Mouse (Mus musculus) forebrain, embryonic 14.5 days (tissue): ENCODE measurements around the gene Ldha. TPM values are rescaled to one million over a fixed set of nuclear protein-coding genes. Genes with fewer than 3 reads are reported as not detected.
"Not testable (repeated sequence)": the region's sequence is repeated elsewhere in the genome, so short reads cannot be mapped to it uniquely, and the experiment has no call there.

ENCODE experiments used
- ATAC-seq: fragments of 200-750 bp; cut with Nextera tagmentation; 2 replicates; pipeline ENCODE4 v1.8.0; 2017; ENCODE audit warnings: mild to moderate bottlenecking, moderate library complexity
- DNase-seq: peaks from one replicate; pipeline ENCODE4 v3.0.0-alpha.2; 2015; ENCODE audit warnings: low spot score
- H3K27ac ChIP-seq: fragments of 300-500 bp; sonication (generic); 2 replicates; pipeline ENCODE4 v1.5.1; 2014; ENCODE audit warnings: low read depth, mild to moderate bottlenecking, control low read depth, low read length, moderate library complexity
- H3K27me3 ChIP-seq: fragments of 300-500 bp; sonication (generic); replicated peaks from 2 replicates; pipeline ENCODE4 v1.6.1; 2014; ENCODE audit warnings: low read length, control low read depth, mixed read lengths; ENCODE audit not compliant: control insufficient read depth, insufficient read depth
- H3K36me3 ChIP-seq: fragments of 300-500 bp; sonication (generic); 2 replicates; pipeline ENCODE4 v1.6.1; 2014; ENCODE audit warnings: low read length, control low read depth; ENCODE audit not compliant: control insufficient read depth, insufficient read depth
- H3K4me1 ChIP-seq: fragments of 300-500 bp; sonication (generic); 2 replicates; pipeline ENCODE4 v1.6.1; 2014; ENCODE audit warnings: antibody characterized with exemption, low read length, control low read depth; ENCODE audit not compliant: control insufficient read depth, insufficient read depth
- H3K4me2 ChIP-seq: fragments of 300-500 bp; sonication (generic); 2 replicates; pipeline ENCODE4 v1.6.1; 2014; ENCODE audit warnings: mild to moderate bottlenecking, control low read depth, low read length
- H3K4me3 ChIP-seq: fragments of 300-500 bp; sonication (generic); 2 replicates; pipeline ENCODE4 v1.5.1; 2014; ENCODE audit warnings: low read depth, low read length, control low read depth
- H3K9ac ChIP-seq: fragments of 300-500 bp; sonication (generic); 2 replicates; pipeline ENCODE4 v1.6.1; 2014; ENCODE audit warnings: mild to moderate bottlenecking, low read length, control low read depth, moderate library complexity
- H3K9me3 ChIP-seq: fragments of 300-500 bp; sonication (generic); replicated peaks from 2 replicates; pipeline ENCODE4 v1.6.1; 2016; ENCODE audit warnings: low read length, control low read depth, mixed read lengths; ENCODE audit not compliant: control insufficient read depth
- WGBS: fragments of 180-500 bp; shearing (Covaris S2); extraction: QIAGEN DNeasy Blood & Tissue Kit; methylation state at CpG from one replicate; pipeline ENCODE4 v1.1.7; 2014; 5-methylcytosine and 5-hydroxymethylcytosine counted together
- polyA plus RNA-seq: library from polyadenylated mRNA; unstranded; fragments of >200 nt; fragmentation: Nextera tagmentation; extraction: Ambion mirVana; gene quantifications from 2 replicates; pipeline ENCODE4 v1.2.1, GENCODE M21; 2014

Gene Ldha
- polyA plus RNA-seq, 1 experiment from 2014 or later: 871 TPM

DNA sequence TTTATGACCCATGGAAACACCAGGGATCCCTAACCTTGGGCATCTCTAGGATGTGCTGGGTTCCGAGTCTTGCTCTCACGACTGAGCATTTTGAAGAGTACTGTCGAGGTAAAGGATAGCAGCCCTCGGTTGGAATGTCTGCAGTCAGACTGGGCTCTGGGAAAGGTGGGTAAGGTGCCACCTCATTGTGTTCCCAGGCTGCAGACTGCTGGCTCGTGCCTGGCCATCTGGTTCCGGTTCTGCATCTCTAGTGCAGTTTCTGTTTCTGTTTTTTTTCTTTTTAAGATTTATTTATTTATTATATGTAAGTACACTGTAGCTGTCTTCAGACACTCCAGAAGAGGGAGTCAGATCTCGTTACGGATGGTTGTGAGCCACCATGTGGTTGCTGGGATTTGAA lies 40.7 kb downstream of the Ldha start:
- not testable (repeated sequence) for H3K9me3 ChIP-seq, ATAC-seq
- 92% methylated on average over 6 of the region's 8 CpGs for WGBS

GRCm38 (mm10) chr7:46883304-46883703 lies 42.0 kb downstream of the Ldha start:
- H3K4me2 ChIP-seq: no peak overlapping the region
- H3K4me3 ChIP-seq: no peak overlapping the region
- no peak overlapping the region for H3K9ac ChIP-seq
- no peak overlapping the region for H3K27ac ChIP-seq
- H3K9me3 ChIP-seq: no peaks in the 10 kb centered on the region
- peaks cover 41% of the 10 kb centered on the region for H3K36me3 ChIP-seq
- no peaks in the 10 kb centered on the region for H3K4me1 ChIP-seq
- H3K27me3 ChIP-seq: no peaks in the 10 kb centered on the region
- no peak for DNase-seq
- 87% methylated on average over 3 of the region's 3 CpGs for WGBS
- ATAC-seq: no peak

More for the DNA sequence above, 40.7 kb downstream of the Ldha start:
- not testable (repeated sequence) for H3K9ac ChIP-seq, H3K4me1 ChIP-seq, H3K4me2 ChIP-seq, H3K4me3 ChIP-seq, DNase-seq, H3K27ac ChIP-seq, H3K27me3 ChIP-seq
- H3K36me3 ChIP-seq: peaks cover 27% of the 10 kb centered on the region

DNA sequence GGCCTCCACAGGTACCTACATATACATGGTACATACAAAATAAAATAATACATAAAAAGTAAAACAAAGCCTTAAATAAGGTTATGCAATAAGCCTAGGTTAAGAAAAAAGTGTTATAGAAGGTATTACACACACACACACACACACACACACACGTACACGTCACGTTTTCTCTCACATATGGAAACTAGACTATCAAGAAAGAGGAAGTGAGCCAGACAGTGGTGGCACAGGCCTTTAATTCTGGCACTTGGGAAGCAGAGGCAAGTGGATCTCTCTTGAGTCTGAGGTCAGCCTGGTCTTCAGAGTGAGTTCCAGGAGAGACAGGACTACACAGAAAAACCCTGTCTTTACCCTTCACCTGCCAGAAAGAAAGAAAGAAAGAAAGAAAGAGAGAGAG lies 54.2 kb downstream of the Ldha start:
- Histone ChIP-seq H3K36me3 (peaks cover 93% of the 10 kb centered on the region), H3K27ac (no peak overlapping the region), H3K4me1 (no peaks in the 10 kb centered on the region), H3K9me3 (no peaks in the 10 kb centered on the region), H3K4me2 (no peak overlapping the region), H3K4me3 (no peak overlapping the region), H3K27me3 (no peaks in the 10 kb centered on the region), H3K9ac (no peak overlapping the region)
- 95% methylated on average over 3 of the region's 3 CpGs for WGBS
- ATAC-seq: no peak
- DNase-seq: no peak

DNA sequence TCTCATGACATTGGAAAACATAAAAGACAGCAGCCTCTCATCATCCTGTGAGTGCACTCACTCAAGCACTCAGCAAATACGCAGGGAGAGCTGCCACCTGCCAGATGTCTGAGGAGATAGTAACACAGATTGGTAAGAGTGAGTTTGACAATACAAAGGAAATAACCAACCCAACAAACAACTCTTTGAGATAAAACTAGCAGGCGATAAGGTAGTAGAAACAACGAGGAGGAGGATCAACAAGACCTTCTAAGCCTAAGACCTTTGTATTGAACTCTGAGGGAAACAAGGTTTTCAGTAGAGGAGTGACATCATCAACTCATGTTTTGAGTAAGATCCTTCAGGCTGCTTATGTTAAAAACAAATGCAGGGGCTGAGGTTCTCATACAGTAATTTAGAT lies 58.1 kb downstream of the Ldha start:
- H3K27ac ChIP-seq: no peak overlapping the region
- whole genome bisulfite sequencing: 95% methylated on average over 3 of the region's 3 CpGs
- H3K27me3 ChIP-seq: no peaks in the 10 kb centered on the region
- no peak overlapping the region for H3K4me2 ChIP-seq
- no peaks in the 10 kb centered on the region for H3K4me1 ChIP-seq
- H3K9ac ChIP-seq: no peak overlapping the region
- ATAC-seq: no peak
- no peak overlapping the region for H3K4me3 ChIP-seq
- no peak for DNase-seq
- H3K36me3 ChIP-seq: peaks cover 87% of the 10 kb centered on the region
- no peaks in the 10 kb centered on the region for H3K9me3 ChIP-seq

Other genes with a start within 250 kb of the Ldha start
- 23.4 and 26.1 TPM in 2 replicates for gene Sergef, start 201.7 kb upstream of the Ldha start, polyA plus RNA-seq
- gene Tph1, start 168.9 kb upstream of the Ldha start, polyA plus RNA-seq: 0.41 and 0.46 TPM in 2 replicates
- gene Saal1, start 130.8 kb upstream of the Ldha start, polyA plus RNA-seq: 24.4 and 25.2 TPM in 2 replicates
- 0.34 TPM in 1 of 2 replicates, not detected in the other for gene Saa3, start 125.8 kb upstream of the Ldha start, polyA plus RNA-seq
- not detected in 2 replicates for gene Saa4, start 108.9 kb upstream of the Ldha start, polyA plus RNA-seq
- not detected in 2 replicates for gene Saa1, start 98.5 kb upstream of the Ldha start, polyA plus RNA-seq
- gene Saa2, start 89.7 kb upstream of the Ldha start, polyA plus RNA-seq: not detected in 2 replicates
- 10.1 and 11.3 TPM in 2 replicates for gene Hps5, start 45.4 kb upstream of the Ldha start, polyA plus RNA-seq
- 53.1 and 56.7 TPM in 2 replicates for gene Gtf2h1, start 45.4 kb upstream of the Ldha start, polyA plus RNA-seq
- not detected in 2 replicates for gene Ldhc, start 19.7 kb downstream of the Ldha start, polyA plus RNA-seq
- gene Tsg101, start 78.5 kb downstream of the Ldha start, polyA plus RNA-seq: 519 and 545 TPM in 2 replicates
- gene Uevld, start 117.1 kb downstream of the Ldha start, polyA plus RNA-seq: 7.4 and 8.2 TPM in 2 replicates
- not detected in 2 replicates for gene Gm9999, start 142.1 kb downstream of the Ldha start, polyA plus RNA-seq
- 7.8 and 9.3 TPM in 2 replicates for gene Spty2d1, start 166.9 kb downstream of the Ldha start, polyA plus RNA-seq
- 22.0 and 24.1 TPM in 2 replicates for gene Tmem86a, start 209.1 kb downstream of the Ldha start, polyA plus RNA-seq